In the genomic region with DNA sequence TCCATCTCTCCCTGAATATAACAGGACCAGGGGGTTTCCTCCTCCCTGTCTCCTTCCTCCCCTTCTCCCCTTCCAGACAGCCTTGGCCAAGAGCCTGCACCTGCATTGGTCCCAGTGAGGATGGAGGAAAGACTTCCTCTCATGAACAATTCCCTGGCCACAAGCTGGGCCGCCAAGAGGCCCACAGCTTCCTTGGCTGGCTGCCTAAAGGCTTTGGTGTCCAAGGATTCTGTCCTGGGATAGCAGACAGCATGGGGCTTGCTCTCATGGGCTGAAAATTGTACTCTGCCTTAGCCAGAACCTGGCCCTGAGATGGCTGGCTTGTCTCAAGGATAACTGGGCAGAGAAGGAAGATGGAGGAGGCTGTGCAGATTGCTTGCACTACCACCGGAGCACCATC, we compare ENCODE assay signal across 10 mouse cellular contexts.
A peak's percentile ranks its signal among the peaks of the same experiment; 100 is the strongest.
DNase-seq lines count a peak whose midpoint lies in the region; ATAC-seq lines count a peak whose summit lies in the region.
"Had no signal": no experiment of that assay in that cellular context is flagged by ENCODE, and none has a peak within 500 bp of the region (broad histone marks: within the 10 kb centered on the region; RNA-seq: fewer than 3 reads in every experiment).

No protein-coding gene starts in this region.

- peaks cover 22% of the 10 kb centered on the region for H3K4me1 ChIP-seq in forebrain, embryonic 15.5 days
- H3K4me1 ChIP-seq: liver, embryonic 13.5 days had no signal

- H3K27me3 ChIP-seq in forebrain, embryonic 15.5 days, result no peaks in the 10 kb centered on the region
- H3K27me3 ChIP-seq: liver, embryonic 13.5 days; neural tube, embryonic 13.5 days had no signal

- no peak overlapping the region for H3K27ac ChIP-seq in forebrain, embryonic 15.5 days (replicated peaks)
- H3K27ac ChIP-seq: liver, embryonic 13.5 days; neural tube, embryonic 13.5 days had no signal

- WGBS in forebrain, embryonic 15.5 days, result 61% methylated on average over 2 of the region's 2 CpGs

- H3K9ac ChIP-seq in forebrain, embryonic 15.5 days (replicated peaks), result no peak overlapping the region
- H3K9ac ChIP-seq: liver, embryonic 13.5 days; neural tube, embryonic 13.5 days had no signal

- DNase-seq in layer of hippocampus, adult 11-12 months (ENCODE audit: low spot score), result peak; percentile 6
- no peak for DNase-seq in layer of hippocampus, adult 8-10 months (ENCODE audit: low spot score in 2 of 2)
- DNase-seq in adrenal gland, postnatal 36 days, result peak; percentile 47 to 67
- DNase-seq in gastrocnemius, adult 8-10 months (ENCODE audit: low spot score in 2 of 2), result peak; percentile 12 to 32
- peak; percentile 69 for DNase-seq in lung, postnatal 10 days
- DNase-seq in left cerebral cortex, adult 8-10 months (ENCODE audit: low spot score in 2 of 2), result no peak
- no peak for DNase-seq in spleen, postnatal 36 days (ENCODE audit: low spot score in 2 of 2)
- DNase-seq: liver, embryonic 13.5 days had no signal

- no peak for ATAC-seq in forebrain, embryonic 15.5 days (replicated peaks)

- no peak overlapping the region for H3K4me2 ChIP-seq in forebrain, embryonic 15.5 days (replicated peaks)
- H3K4me2 ChIP-seq: liver, embryonic 13.5 days; neural tube, embryonic 13.5 days had no signal

- H3K9me3 ChIP-seq in forebrain, embryonic 15.5 days, result no peaks in the 10 kb centered on the region
- H3K9me3 ChIP-seq: liver, embryonic 13.5 days; neural tube, embryonic 13.5 days had no signal

- H3K36me3 ChIP-seq in forebrain, embryonic 15.5 days, result no peaks in the 10 kb centered on the region
- H3K36me3 ChIP-seq: liver, embryonic 13.5 days; neural tube, embryonic 13.5 days had no signal

- no peak overlapping the region for H3K4me3 ChIP-seq in forebrain, embryonic 15.5 days
- H3K4me3 ChIP-seq: liver, embryonic 13.5 days; neural tube, embryonic 13.5 days had no signal

Comparison
In these comparisons a context has a peak if more than half of its experiments do, and no peak if none do; other contexts are left out.
1. DNase-seq: peak in layer of hippocampus, adult 11-12 months (single experiment), adrenal gland, postnatal 36 days (2 of 2), gastrocnemius, adult 8-10 months (2 of 2) and lung, postnatal 10 days (single experiment); none in layer of hippocampus, adult 8-10 months (0 of 2), left cerebral cortex, adult 8-10 months (0 of 2) and spleen, postnatal 36 days (0 of 2).